Mouse (Mus musculus) small intestine, adult 2 months (tissue): ENCODE results near the gene Coq3. TPM values are rescaled to one million over a fixed set of nuclear protein-coding genes. Genes with fewer than 3 reads are reported as not detected.

Experiments used
- H3K27ac ChIP-seq: fragments of 200-500 bp; 2 replicates; pipeline ENCODE4 v1.5.1; 2012; ENCODE audit warnings: low read depth, low read length, control low read depth, inconsistent platforms; ENCODE audit not compliant: insufficient read depth
- H3K27me3 ChIP-seq: fragments of 200-500 bp; 2 replicates; pipeline ENCODE4 v1.6.1; 2012; ENCODE audit warnings: mild to moderate bottlenecking, moderate library complexity, low read length, inconsistent platforms; ENCODE audit not compliant: control insufficient read depth, insufficient read depth
- H3K36me3 ChIP-seq: fragments of 200-500 bp; 2 replicates; pipeline ENCODE4 v1.6.1; 2012; ENCODE audit warnings: mild to moderate bottlenecking, low read length, control low read depth, inconsistent platforms; ENCODE audit not compliant: control insufficient read depth, insufficient read depth
- H3K4me1 ChIP-seq: fragments of 200-500 bp; 2 replicates; pipeline ENCODE4 v1.6.1; 2012; ENCODE audit warnings: low read length, inconsistent platforms, mixed read lengths; ENCODE audit not compliant: control insufficient read depth, insufficient read depth, insufficient read length
- H3K4me3 ChIP-seq: fragments of 200-500 bp; 2 replicates; pipeline ENCODE4 v1.5.1; 2012; ENCODE audit warnings: low read depth, mild to moderate bottlenecking, control low read depth, inconsistent platforms, low read length, moderate library complexity
- CTCF ChIP-seq: fragments of 200-500 bp; IDR thresholded peaks from 2 replicates; pipeline ENCODE4 v1.5.1; 2012; ENCODE audit warnings: low read depth, mild to moderate bottlenecking, control low read depth, inconsistent platforms, low read length, moderate library complexity, mixed read lengths; ENCODE audit not compliant: insufficient replicate concordance, insufficient read length; ENCODE audit errors: extremely low read depth
- POLR2A ChIP-seq: fragments of 200-500 bp; IDR thresholded peaks from 2 replicates; pipeline ENCODE4 v1.6.1; 2012; ENCODE audit warnings: low read depth, mild to moderate bottlenecking, control low read depth, inconsistent platforms, low read length, moderate library complexity
- WGBS: fragments of 180-500 bp; shearing (Covaris S2); methylation state at CpG from one replicate; pipeline ENCODE4 v1.1.7; 2018; 5-methylcytosine and 5-hydroxymethylcytosine counted together
- polyA plus RNA-seq: library from polyadenylated mRNA; depleted of rRNA; stranded (reverse); fragments of >200 nt; gene quantifications from 2 replicates; pipeline ENCODE4 v1.2.3, GENCODE M21; 2012

Gene Coq3
- polyA plus RNA-seq, 1 experiment: 1.6 TPM

DNA sequence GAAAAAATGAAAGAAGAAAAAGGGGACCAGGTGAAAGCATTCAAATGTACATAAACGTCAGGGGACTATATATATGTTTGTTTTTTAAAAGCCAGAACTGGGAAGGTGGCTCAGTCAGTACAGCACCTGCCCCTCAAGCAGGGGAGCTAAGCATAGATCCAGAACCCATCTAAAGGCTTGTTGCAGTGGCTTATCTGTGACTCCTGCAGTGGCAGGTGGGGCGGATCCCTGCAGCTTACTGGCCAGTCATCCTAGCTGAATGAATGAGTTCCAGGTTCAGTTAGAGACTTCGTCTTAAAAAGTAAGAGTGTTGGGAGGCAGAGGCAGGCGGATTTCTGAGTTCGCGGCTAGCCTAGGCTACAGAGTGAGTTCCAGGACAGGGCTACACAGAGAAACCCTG lies 3.3 kb downstream of the Coq3 start:
- H3K27me3 ChIP-seq: no peaks in the 10 kb centered on the region
- H3K27ac ChIP-seq: no peak overlapping the region
- WGBS: 91% methylated on average over 6 of the region's 6 CpGs
- TF ChIP-seq POLR2A (no peak), CTCF (no peak)
- H3K4me1 ChIP-seq: 0 out of 2 replicates have a peak, but pooled peaks cover 2% of the 10 kb centered on the region
- H3K36me3 ChIP-seq: peaks cover 4% of the 10 kb centered on the region
- no peak overlapping the region for H3K4me3 ChIP-seq

DNA sequence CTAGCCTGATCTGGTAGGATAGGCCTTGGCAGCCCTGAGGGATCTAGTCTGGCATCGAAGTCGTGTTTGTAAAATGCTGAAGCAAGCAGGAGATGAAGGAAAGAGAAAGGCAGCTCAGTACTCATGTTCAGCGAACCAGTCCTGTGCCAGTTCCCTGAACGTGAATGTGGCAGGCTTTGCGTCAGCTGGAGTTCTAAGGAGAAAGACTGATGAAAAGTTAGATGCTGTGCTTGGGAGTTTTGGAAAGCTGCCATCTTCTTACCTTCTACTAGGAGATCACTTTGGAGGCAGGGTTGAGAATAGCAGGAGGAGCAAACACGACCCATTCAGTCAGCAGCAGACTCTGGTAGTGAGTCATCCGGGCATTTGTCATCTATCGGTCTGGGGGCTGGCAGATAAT lies 6.4 kb downstream of the Coq3 start:
- 86% methylated on average over 8 of the region's 8 CpGs for WGBS
- 0 out of 2 replicates have a peak, but pooled peaks cover 2% of the 10 kb centered on the region for H3K4me1 ChIP-seq
- no peak overlapping the region for H3K4me3 ChIP-seq
- no peak overlapping the region for H3K27ac ChIP-seq
- H3K36me3 ChIP-seq: peaks cover 4% of the 10 kb centered on the region
- H3K27me3 ChIP-seq: no peaks in the 10 kb centered on the region
- TF ChIP-seq POLR2A (no peak), CTCF (no peak)

DNA sequence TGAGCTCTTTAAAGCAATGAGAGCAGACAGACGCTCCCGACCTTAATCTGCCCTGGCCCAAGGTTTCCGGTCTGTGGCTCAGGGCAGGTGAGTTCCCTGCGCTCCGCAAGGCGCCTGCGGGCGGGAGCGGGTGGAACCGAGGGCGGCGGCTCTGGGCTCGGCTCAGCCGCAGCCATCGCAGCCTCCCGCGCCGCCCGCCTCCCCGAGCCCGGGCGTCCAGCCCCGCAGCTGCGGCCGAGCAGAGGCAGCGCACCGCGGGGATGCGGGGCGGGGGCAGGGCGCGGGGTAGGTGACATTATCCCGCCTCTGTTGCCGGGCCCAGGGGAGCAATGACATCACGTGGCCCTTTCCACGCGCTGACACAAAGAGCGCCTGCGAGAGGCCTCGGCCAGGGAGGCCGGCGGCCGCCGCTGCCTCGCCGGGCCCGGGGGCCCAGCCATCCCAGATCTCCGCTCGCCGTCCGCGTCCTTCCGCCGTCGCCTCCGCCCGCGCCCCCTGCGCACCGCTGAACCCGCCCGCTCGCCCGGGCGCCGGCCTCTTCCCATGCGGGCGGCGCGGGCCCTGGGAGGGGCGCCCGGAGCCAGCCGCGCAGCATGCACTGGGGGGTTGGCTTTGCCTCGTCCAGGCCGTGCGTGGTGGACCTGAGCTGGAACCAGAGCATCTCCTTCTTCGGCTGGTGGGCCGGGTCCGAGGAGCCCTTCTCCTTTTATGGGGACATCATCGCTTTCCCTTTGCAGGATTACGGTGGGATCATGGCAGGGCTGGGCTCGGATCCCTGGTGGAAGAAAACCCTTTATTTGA lies 51.7 kb downstream of the Coq3 start, which contains the start of gene Faxc:
Gene Faxc (plus strand): TSS at position 359 of the 801 bp plus-strand sequence.
- WGBS: under 1% methylated on average over 82 of the region's 83 CpGs
- peaks cover 3% of the 10 kb centered on the region; the same call in 1 of the 2 replicates for H3K4me1 ChIP-seq
- TF ChIP-seq CTCF: no peak
- TF ChIP-seq POLR2A: no peak
- H3K27me3 ChIP-seq: peaks cover 11% of the 10 kb centered on the region; the same call in 1 of the 2 replicates
- peak within 1 kb of the TSS; percentile 4; the same call in 1 of the 2 replicates for H3K27ac ChIP-seq
- peak within 1 kb of the TSS; percentile 64 for H3K4me3 ChIP-seq
- no peaks in the 10 kb centered on the region for H3K36me3 ChIP-seq

DNA sequence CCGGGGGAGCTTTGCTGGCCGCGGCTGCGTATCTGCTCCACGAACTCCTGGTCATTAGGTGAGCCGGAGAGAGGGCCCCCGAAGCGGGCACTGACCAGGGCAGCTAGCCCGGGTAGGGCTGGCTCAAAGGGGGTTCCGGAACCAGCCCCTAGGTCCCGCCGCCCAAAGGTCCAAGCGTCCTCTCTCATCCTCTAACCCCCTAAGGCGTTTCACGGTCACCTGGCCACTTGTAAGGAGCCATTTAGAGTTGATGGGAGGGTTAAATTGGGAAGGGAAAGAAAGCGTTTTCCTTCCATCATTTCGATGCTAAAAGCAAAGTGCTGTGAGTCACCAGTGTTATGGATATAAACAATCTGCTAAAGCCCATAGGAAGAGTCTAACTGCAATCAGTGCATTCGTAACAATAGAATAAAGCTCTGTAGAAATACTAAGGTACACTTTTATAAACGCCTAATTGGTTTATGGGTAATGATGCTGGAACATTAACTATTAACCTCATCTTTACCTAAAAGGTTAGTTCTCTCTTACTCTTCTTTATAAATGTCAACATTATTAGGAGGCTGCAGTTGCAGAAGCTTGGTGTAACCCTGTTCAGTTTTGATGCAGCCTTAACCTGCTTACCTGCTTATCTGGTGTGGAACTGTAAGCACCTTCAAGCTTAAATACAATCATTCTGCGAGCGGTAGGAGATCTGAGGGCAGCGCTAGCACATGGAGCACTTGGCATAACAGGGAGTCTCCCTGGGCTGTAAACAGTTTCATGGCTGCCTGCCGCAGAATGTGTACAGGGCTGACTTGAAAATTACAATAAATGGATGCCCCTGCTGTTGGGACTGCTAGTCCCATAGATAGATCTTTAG lies 52.5 kb downstream of the Coq3 start:
- peaks cover 3% of the 10 kb centered on the region; the same call in 1 of the 2 replicates for H3K4me1 ChIP-seq
- TF ChIP-seq CTCF: no peak
- no peak for TF ChIP-seq POLR2A
- peak overlapping the region; percentile 64 for H3K4me3 ChIP-seq
- no peaks in the 10 kb centered on the region for H3K36me3 ChIP-seq
- peak overlapping the region; percentile 4; the same call in 1 of the 2 replicates for H3K27ac ChIP-seq
- 13% methylated on average over 23 of the region's 23 CpGs for WGBS
- peaks cover 11% of the 10 kb centered on the region; the same call in 1 of the 2 replicates for H3K27me3 ChIP-seq

DNA sequence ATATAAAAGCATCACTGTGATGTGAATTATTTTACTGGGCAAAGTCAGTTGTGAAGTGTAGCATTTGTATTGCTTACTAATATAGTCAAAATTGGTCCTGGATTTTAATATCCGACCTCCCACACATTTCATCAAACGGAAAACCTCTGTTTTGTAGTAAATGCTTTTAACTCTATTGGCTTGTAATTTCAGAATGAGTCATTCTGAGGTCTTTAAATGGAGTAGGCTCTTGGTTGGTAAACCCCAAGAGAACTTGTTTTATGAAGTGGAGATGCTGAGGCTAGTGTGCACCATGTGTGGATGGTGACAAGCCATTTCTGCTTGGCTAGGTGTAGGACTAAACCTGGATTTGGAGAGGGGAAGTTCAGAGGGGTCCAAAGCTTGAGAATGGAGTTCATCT lies 55.9 kb downstream of the Coq3 start:
- Histone ChIP-seq H3K27ac (no peak overlapping the region), H3K27me3 (peaks cover 11% of the 10 kb centered on the region; the same call in 1 of the 2 replicates), H3K4me3 (no peak overlapping the region), H3K36me3 (no peaks in the 10 kb centered on the region), H3K4me1 (peaks cover 3% of the 10 kb centered on the region; the same call in 1 of the 2 replicates)
- TF ChIP-seq POLR2A (no peak), CTCF (no peak)
- WGBS: 89% methylated on average over 2 of the region's 2 CpGs

DNA sequence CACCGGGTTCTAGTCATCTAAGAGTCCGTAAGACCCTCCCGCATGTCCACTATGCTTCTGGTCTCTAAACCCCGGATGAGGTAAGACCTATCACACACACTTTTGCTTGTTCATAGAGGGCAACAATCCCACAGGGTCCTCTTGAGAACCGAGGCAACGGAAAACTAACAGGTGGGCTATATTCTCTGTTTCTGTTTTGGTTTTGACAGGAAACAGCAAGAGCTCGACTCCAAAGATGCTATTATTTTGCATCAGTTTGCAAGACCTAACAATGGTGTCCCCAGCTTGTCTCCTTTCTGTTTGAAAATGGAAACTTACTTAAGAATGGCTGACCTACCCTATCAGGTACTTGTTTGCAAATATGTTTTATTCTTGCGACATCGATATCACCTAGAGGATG lies 57.0 kb downstream of the Coq3 start:
- TF ChIP-seq CTCF (no peak), POLR2A (no peak)
- no peak overlapping the region for H3K4me3 ChIP-seq
- H3K27ac ChIP-seq: no peak overlapping the region
- H3K36me3 ChIP-seq: no peaks in the 10 kb centered on the region
- H3K4me1 ChIP-seq: no peaks in the 10 kb centered on the region
- 87% methylated on average over 9 of the region's 9 CpGs for WGBS
- peaks cover 3% of the 10 kb centered on the region; the same call in 1 of the 2 replicates for H3K27me3 ChIP-seq

DNA sequence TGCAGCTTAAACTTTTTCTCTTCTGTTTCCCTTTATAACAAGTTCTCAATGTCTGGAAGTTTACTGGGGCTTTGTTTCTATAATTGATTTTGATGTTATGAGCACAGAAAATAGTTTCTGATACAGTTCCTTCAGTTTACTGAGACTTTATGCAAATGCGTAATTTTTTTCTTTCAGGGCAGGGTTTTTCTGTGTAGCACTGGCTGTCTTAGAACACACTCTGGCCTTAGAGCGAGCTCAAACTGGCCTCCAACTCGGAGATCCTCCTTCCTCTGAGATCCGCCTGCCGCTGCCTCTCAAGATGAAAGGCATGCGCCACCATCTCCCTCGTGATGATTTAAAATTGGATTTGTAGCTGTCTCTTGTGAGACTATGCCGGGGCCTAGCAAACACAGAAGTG lies 58.4 kb downstream of the Coq3 start:
- Histone ChIP-seq H3K27me3 (no peaks in the 10 kb centered on the region; the same call in 1 of the 2 replicates), H3K4me3 (no peak overlapping the region), H3K27ac (no peak overlapping the region), H3K4me1 (no peaks in the 10 kb centered on the region), H3K36me3 (no peaks in the 10 kb centered on the region)
- TF ChIP-seq POLR2A (no peak), CTCF (no peak)
- WGBS: 89% methylated on average over 8 of the region's 8 CpGs
